8 mouse cellular contexts compared by ENCODE assay signal in genomic region chr5:124115990-124116845, GRCm38 (mm10). TPM values are rescaled to one million over a fixed set of nuclear protein-coding genes. Genes with fewer than 3 reads are reported as not detected.
A peak's percentile ranks its signal among the peaks of the same experiment; 100 is the strongest.
DNase-seq lines count a peak whose midpoint lies in the region; ATAC-seq and TF ChIP-seq lines count a peak whose summit lies in the region.

Arl6ip4 (plus strand) TSS chr5:124116089.

- H3K9me3 ChIP-seq in hindbrain, embryonic 15.5 days, result no peaks in the 10 kb centered on the region

- H3K4me1 ChIP-seq in hindbrain, embryonic 15.5 days (replicated peaks), result peaks cover 46% of the 10 kb centered on the region

- H3K36me3 ChIP-seq in hindbrain, embryonic 15.5 days, result peaks cover 25% of the 10 kb centered on the region

- H3K4me2 ChIP-seq in hindbrain, embryonic 15.5 days, result peak within 1 kb of the TSS; percentile 98

- WGBS in hindbrain, embryonic 15.5 days, result 1% methylated on average over 64 of the region's 64 CpGs

- H3K4me3 ChIP-seq in hindbrain, embryonic 15.5 days, result peak within 1 kb of the TSS; percentile 91
- peak within 1 kb of the TSS; percentile 90 for H3K4me3 ChIP-seq in left cerebral cortex, adult 2 months

- TF ChIP-seq CTCF in left cerebral cortex, adult 2 months (IDR thresholded peaks at IDR 0.05), result no peak

- no peaks in the 10 kb centered on the region for H3K27me3 ChIP-seq in hindbrain, embryonic 15.5 days

- peak; percentile 64 for DNase-seq in T-cell, adult 2 months (ENCODE audit: low spot score)
- DNase-seq in cerebellum, postnatal 25 days, result peak; percentile 81 to 86
- peak; percentile 74 for DNase-seq in gastrocnemius, adult 18-20 months (ENCODE audit: low spot score)
- DNase-seq in left cerebral cortex, adult 2 months (ENCODE audit: extremely low spot score in 1 of 2, low spot score in 2 of 2), result peak; percentile 75 to 79
- DNase-seq in right cerebral cortex, adult 2 months (ENCODE audit: low spot score in 2 of 2), result peak; percentile 85
- peak; percentile 73 for DNase-seq in urinary bladder, postnatal 25 days (ENCODE audit: low spot score)

- H3K27ac ChIP-seq in hindbrain, embryonic 15.5 days (replicated peaks), result peak within 1 kb of the TSS; percentile 86
- peak within 1 kb of the TSS; percentile 92 for H3K27ac ChIP-seq in left cerebral cortex, adult 2 months

- peak within 1 kb of the TSS; percentile 91 for H3K9ac ChIP-seq in hindbrain, embryonic 15.5 days

- intact Hi-C loops in left cerebral cortex, adult 2 months (cut with DNase I), result no loop called here

- ATAC-seq in hindbrain, embryonic 15.5 days (ENCODE audit: low FRiP score, low read depth), result peak; percentile 15
- peak; percentile 28; the same call in 1 of the 2 replicates for ATAC-seq in megakaryocyte, adult 5-6 weeks (ENCODE audit: poor library complexity, severe bottlenecking)

RNA-seq across cellular contexts. Expression of gene Arl6ip4, which starts in this region (rescaled TPM):
- total RNA-seq in gastrocnemius, adult 18-20 months (2021), result 10 to 100 TPM; 39.1 TPM
- polyA plus RNA-seq in hindbrain, embryonic 15.5 days (2015; fragmentation: Nextera tagmentation; extraction: Ambion mirVana), result 78.4 and 81.6 TPM in 2 replicates
- 10 to 100 TPM; 46.7 to 52.1 TPM for total RNA-seq in left cerebral cortex, adult 2 months (2021)
- total RNA-seq in megakaryocyte, adult 5-6 weeks (2015), result 45.4 and 53.0 TPM in 2 replicates
- 80.5 and 87.7 TPM in 2 replicates for total RNA-seq in megakaryocyte, adult 5-6 weeks (2017)

Comparison
In these comparisons a context has a peak if more than half of its experiments do, and no peak if none do; other contexts are left out.
1. Peak in every context shown above with its lines: DNase-seq, ATAC-seq, H3K4me3 ChIP-seq and H3K27ac ChIP-seq.